Mouse (Mus musculus): ENCODE results near the gene Adamts6.

DNA sequence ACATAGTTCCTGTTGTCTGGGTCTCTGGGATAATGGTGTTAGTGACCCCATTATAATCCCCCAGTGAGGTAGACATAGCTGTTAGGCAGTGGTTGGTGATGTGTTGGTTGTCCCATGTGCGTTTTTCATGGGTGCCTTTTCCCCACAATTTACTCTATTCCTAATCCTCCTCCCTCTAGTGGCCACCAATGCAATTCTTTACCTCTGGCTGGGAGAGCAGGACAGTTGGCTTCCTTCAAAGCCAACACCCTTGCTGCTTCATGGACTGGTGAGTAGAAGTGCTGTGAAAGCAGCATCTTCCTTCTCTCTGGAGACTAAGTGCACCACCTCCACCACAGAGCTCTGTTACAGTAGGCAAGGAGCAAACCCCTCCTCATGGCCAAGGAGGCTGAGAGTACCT, 157.8 kb downstream of the Adamts6 start:
- TF ChIP-seq CTCF (conservative IDR thresholded peaks at IDR 0.05; ENCODE audit: insufficient read depth, insufficient read length, low read depth, low read length) = no peak; the same call in 1 of the 2 replicates
- TF ChIP-seq POLR2A (IDR thresholded peaks at IDR 0.05; ENCODE audit: low read depth, low read length) = no peak

All from kidney, adult 2 months (tissue).